Mouse (Mus musculus): ENCODE results near the gene Serpina1c. TPM values are rescaled to one million over a fixed set of nuclear protein-coding genes. Genes with fewer than 3 reads are reported as not detected.
"Not testable (repeated sequence)": the region's sequence is repeated elsewhere in the genome, so short reads cannot be mapped to it uniquely, and the experiment has no call there.

Serpina1c gene
- total RNA-seq (2022), result not detected

- not testable (repeated sequence) for DNase-seq (ENCODE audit: low spot score in 2 of 2)
These were observed at the start of gene Serpina1c for GRCm38 (mm10) chr12:103904837-103905340. Gene Serpina1c (minus strand): TSS chr12:103904887.

GRCm38 (mm10) chr12:103952972-103953371 lies 48.3 kb upstream of the Serpina1c start:
- not testable (repeated sequence) for DNase-seq (ENCODE audit: low spot score in 2 of 2)

- DNase-seq (ENCODE audit: low spot score in 2 of 2), result no peak
These were observed 41.6 kb upstream of the Serpina1c start for GRCm38 (mm10) chr12:103946243-103946642.

GRCm38 (mm10) chr12:103909181-103909580 lies 4.5 kb upstream of the Serpina1c start:
- not testable (repeated sequence) for DNase-seq (ENCODE audit: low spot score in 2 of 2)

GRCm38 (mm10) chr12:103907746-103908145 lies 3.1 kb upstream of the Serpina1c start:
- not testable (repeated sequence) for DNase-seq (ENCODE audit: low spot score in 2 of 2)

GRCm38 (mm10) chr12:103901929-103902328 lies 2.8 kb downstream of the Serpina1c start:
- DNase-seq (ENCODE audit: low spot score in 2 of 2), result not testable (repeated sequence)

GRCm38 (mm10) chr12:103866873-103867272 lies 37.8 kb downstream of the Serpina1c start:
- DNase-seq (ENCODE audit: low spot score in 2 of 2), result not testable (repeated sequence)

- DNase-seq (ENCODE audit: low spot score in 2 of 2), result not testable (repeated sequence)
These were observed 41.3 kb downstream of the Serpina1c start, which contains the start of gene Serpina1a for GRCm38 (mm10) chr12:103863101-103863974. Gene Serpina1a (minus strand): TSS chr12:103863562.

GRCm38 (mm10) chr12:103860976-103861375 lies 43.7 kb downstream of the Serpina1c start:
- DNase-seq (ENCODE audit: low spot score in 2 of 2), result no peak

GRCm38 (mm10) chr12:103860571-103860970 lies 44.1 kb downstream of the Serpina1c start:
- DNase-seq (ENCODE audit: low spot score in 2 of 2), result not testable (repeated sequence)

- not testable (repeated sequence) for DNase-seq (ENCODE audit: low spot score in 2 of 2)
These were observed 45.1 kb downstream of the Serpina1c start for GRCm38 (mm10) chr12:103859584-103859983.

GRCm38 (mm10) chr12:103853032-103853431 lies 51.7 kb downstream of the Serpina1c start:
- DNase-seq (ENCODE audit: low spot score in 2 of 2), result not testable (repeated sequence)

Other genes with a start within 250 kb of the Serpina1c start
- gene Serpina6, start 247.7 kb downstream of the Serpina1c start, total RNA-seq (2022), result not detected
- gene Serpina16, start 228.7 kb downstream of the Serpina1c start, total RNA-seq (2022), result not detected
- not detected for gene Serpina1f, start 209.4 kb downstream of the Serpina1c start, total RNA-seq (2022)
- not detected for gene Serpina1d, start 131.3 kb downstream of the Serpina1c start, total RNA-seq (2022)
- not detected for gene Serpina1b, start 74.5 kb downstream of the Serpina1c start, total RNA-seq (2022)
- gene Serpina1a, start 41.3 kb downstream of the Serpina1c start, total RNA-seq (2022), result under 1 TPM in 1 of 4 experiments, not detected in 3; 0.46 TPM
- gene Serpina1e, start 54.1 kb upstream of the Serpina1c start, total RNA-seq (2022), result not detected
- gene Serpina11, start 85.1 kb upstream of the Serpina1c start, total RNA-seq (2022), result under 1 TPM in 1 of 4 experiments, not detected in 3; 0.26 TPM
- 10 to 100 TPM; 14.6 to 17.7 (median 15.5) TPM for gene Serpina9, start 108.9 kb upstream of the Serpina1c start, total RNA-seq (2022)
- not detected for gene Serpina12, start 139.6 kb upstream of the Serpina1c start, total RNA-seq (2022)
- not detected for gene Serpina5, start 196.2 kb upstream of the Serpina1c start, total RNA-seq (2022)
- gene Serpina3a, start 207.8 kb upstream of the Serpina1c start, total RNA-seq (2022), result not detected
- gene Serpina3b, start 223.1 kb upstream of the Serpina1c start, total RNA-seq (2022), result not detected
- not detected for gene Serpina3c, start 249.0 kb upstream of the Serpina1c start, total RNA-seq (2022)

Data from left cerebral cortex, adult 8-10 months (tissue).